Mouse (Mus musculus) olfactory bulb, adult 2 months (tissue): Measurements from ENCODE around the gene Baz1b. TPM values are rescaled to one million over a fixed set of nuclear protein-coding genes. Genes with fewer than 3 reads are reported as not detected.

Experiments
- H3K27ac ChIP-seq: fragments of 200-500 bp; 2 replicates; pipeline ENCODE4 v1.5.1; 2012; ENCODE audit warnings: low read depth, low read length; ENCODE audit not compliant: insufficient read depth
- H3K4me1 ChIP-seq: fragments of 200-500 bp; 2 replicates; pipeline ENCODE4 v1.6.1; 2012; ENCODE audit warnings: low read length; ENCODE audit not compliant: control insufficient read depth, insufficient read depth
- H3K4me3 ChIP-seq: fragments of 200-500 bp; 2 replicates; pipeline ENCODE4 v1.5.1; 2012; ENCODE audit warnings: mild to moderate bottlenecking, low read depth, low read length, moderate library complexity; ENCODE audit not compliant: insufficient read depth
- CTCF ChIP-seq: fragments of 200-500 bp; IDR thresholded peaks from 2 replicates; pipeline ENCODE4 v1.5.1; 2012; ENCODE audit warnings: low read depth, mild to moderate bottlenecking, low read length, moderate library complexity; ENCODE audit not compliant: insufficient read depth
- POLR2A ChIP-seq: fragments of 200-500 bp; IDR thresholded peaks from 2 replicates; pipeline ENCODE4 v1.6.1; 2012; ENCODE audit warnings: mild to moderate bottlenecking, low read depth, low read length, moderate library complexity; ENCODE audit not compliant: insufficient read depth
- WGBS: fragments of 180-500 bp; shearing (Covaris S2); methylation state at CpG from one replicate; pipeline ENCODE4 v1.1.7; 2018; 5-methylcytosine and 5-hydroxymethylcytosine counted together
- polyA plus RNA-seq: library from polyadenylated mRNA; stranded (reverse); fragments of >200 nt; gene quantifications from 2 replicates; pipeline ENCODE4 v1.2.4, GENCODE M21; 2012; ENCODE audit warnings: low replicate concordance; ENCODE audit not compliant: missing spikeins, insufficient read depth, insufficient read length

The Baz1b gene
- polyA plus RNA-seq, 1 experiment = 147 TPM

GRCm38 (mm10) chr5:135185596-135185995 is 1.5 kb upstream of the Baz1b start:
- peaks cover 8% of the 10 kb centered on the region for H3K4me1 ChIP-seq
- TF ChIP-seq POLR2A (no peak), CTCF (no peak)
- 37% methylated on average over 3 of the region's 3 CpGs for WGBS

GRCm38 (mm10) chr5:135186231-135186620 is 838 bp upstream of the Baz1b start:
- Histone ChIP-seq H3K4me3 (peak overlapping the region; percentile 88), H3K27ac (peak overlapping the region; percentile 93), H3K4me1 (peaks cover 8% of the 10 kb centered on the region)
- TF ChIP-seq POLR2A (no peak), CTCF (no peak)
- WGBS = 16% methylated on average over 10 of the region's 10 CpGs

More at GRCm38 (mm10) chr5:135185596-135185995, 1.5 kb upstream of the Baz1b start:
- Histone ChIP-seq H3K4me3 (no peak overlapping the region), H3K27ac (no peak overlapping the region)

DNA sequence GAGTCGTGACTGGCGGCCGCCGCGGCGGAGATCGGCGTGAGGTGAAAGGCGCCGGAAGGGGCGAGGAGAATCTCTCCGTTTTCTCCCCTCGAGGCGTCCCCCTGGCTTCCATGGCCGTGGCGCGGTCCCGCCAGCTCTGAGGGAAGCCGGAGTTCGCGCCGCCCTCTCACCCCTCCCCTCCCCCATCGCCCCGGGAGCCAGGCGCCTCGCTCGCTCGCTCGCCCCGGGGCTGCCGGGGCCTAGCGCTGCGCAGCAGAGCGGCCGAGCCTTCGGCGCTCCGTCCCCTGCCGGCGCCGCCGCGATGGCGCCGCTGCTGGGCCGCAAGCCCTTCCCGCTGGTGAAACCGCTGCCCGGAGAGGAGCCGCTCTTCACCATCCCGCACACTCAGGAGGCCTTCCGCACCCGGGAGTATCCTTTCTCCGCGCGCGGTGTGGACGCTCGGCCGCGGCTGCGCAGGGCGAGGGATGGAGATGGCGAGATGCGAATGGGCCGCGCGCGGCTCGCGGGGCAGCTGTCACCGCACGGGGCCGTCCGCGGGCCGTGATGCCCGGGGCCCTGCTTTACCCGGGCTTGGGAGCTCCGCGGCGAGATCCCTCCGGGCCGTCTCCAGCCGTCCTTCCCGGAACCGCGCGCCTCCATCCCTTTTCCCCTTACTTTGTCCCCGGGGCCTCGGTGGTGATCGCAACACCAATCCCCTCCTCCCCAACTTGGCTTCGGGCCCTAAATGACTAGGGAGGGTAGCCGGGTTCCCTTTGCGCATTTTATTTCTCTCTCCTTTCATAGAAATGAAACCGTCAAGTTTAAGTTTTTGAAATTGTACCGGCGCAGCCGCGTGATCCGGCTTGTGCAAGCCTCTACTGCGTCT is 517 bp downstream of the Baz1b start:
- H3K27ac ChIP-seq = peak overlapping the region; percentile 58
- TF ChIP-seq POLR2A (no peak), CTCF (no peak)
- WGBS = under 1% methylated on average over 101 of the region's 102 CpGs

GRCm38 (mm10) chr5:135188214-135188554 is 1.1 kb downstream of the Baz1b start:
- TF ChIP-seq CTCF = no peak
- 2% methylated on average over 8 of the region's 8 CpGs for WGBS
- Histone ChIP-seq H3K4me3 (peak overlapping the region; percentile 88), H3K27ac (no peak overlapping the region), H3K4me1 (peaks cover 8% of the 10 kb centered on the region)

More for the DNA sequence above, 517 bp downstream of the Baz1b start:
- H3K4me3 ChIP-seq = peak overlapping the region; percentile 88
- peaks cover 8% of the 10 kb centered on the region for H3K4me1 ChIP-seq

DNA sequence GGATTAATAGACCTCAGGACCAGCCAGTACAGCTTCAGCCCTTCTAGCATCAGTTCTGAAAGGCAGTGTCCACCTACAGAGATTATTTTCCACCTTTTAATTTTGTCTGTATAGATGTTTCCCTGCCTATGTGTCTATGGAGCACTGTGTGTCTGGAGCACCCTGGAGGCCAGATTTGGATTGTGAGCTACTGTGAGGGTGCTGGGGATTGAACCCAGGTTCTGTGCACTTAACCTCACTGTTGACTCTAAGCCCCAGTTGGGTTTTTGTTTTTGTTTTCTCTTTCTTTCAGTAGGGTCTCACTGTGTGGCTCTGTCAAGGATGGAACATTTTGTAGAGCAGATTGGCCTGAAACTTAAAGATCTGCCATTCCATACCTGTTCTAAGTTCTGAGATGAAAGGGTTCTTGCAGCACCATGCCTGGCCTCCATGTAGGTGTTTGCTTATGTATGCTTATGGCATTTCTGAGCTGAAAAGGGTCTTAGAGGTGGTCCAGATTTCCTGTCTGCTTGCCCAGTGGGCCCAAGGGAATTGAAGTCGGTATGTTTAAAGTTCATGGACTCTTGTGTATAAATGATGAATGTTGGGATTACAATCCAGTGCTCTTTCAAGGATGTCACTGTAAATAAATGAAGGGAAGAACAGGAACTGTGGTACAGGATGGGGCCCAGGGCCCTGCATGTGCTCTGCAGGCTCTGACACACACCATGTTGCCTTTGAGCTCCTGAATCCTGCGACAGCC is 2.4 kb downstream of the Baz1b start:
- Histone ChIP-seq H3K27ac (no peak overlapping the region), H3K4me3 (no peak overlapping the region), H3K4me1 (peaks cover 4% of the 10 kb centered on the region)
- 41% methylated on average over 2 of the region's 2 CpGs for WGBS
- TF ChIP-seq CTCF (no peak), POLR2A (no peak)

DNA sequence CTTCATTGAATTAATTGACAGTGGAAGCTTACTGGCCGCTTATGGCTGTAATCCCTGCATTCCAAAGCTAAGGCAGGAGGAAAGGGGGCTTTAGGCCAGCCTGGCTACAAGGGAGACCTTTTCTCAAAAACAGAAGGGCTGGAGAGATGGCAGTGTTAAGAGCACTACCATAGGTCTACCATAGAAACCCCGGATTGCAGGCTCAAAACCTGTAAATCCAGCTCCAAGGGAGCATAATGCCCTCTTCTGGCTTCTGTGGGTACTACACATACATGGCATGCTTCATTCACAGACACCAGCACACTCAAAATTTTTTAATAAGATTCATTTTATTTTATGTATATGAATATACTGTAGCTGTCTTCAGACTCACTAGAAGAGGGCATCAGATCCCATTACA is 4.6 kb downstream of the Baz1b start:
- TF ChIP-seq POLR2A = no peak
- no peak; the same call in 1 of the 2 replicates for TF ChIP-seq CTCF
- Histone ChIP-seq H3K27ac (no peak overlapping the region), H3K4me1 (peaks cover 2% of the 10 kb centered on the region; the same call in 1 of the 2 replicates), H3K4me3 (no peak overlapping the region)
- 26% methylated on average over 2 of the region's 2 CpGs for WGBS

DNA sequence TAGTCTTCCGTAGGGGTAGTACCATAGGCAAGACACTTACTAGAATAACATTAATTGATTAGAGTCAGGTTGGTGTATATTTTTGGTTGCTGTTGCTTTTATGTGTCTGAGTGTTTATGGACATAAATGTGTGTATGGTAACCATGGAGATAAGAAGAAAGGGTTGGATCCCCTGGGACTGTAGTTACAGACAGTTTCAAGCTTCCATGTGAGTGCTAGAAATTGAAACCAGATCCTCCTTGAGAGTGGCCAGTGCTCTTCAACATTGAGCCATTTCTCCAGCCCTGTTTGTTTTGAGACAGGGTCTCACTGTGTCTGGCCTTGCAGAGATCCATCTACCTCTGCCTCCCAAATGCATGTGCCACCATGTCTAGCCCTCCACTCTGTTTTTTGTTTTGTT is 5.4 kb downstream of the Baz1b start:
- WGBS = 93% methylated on average over 1 of the region's 1 CpGs
- TF ChIP-seq CTCF = no peak
- Histone ChIP-seq H3K4me1 (peaks cover 2% of the 10 kb centered on the region; the same call in 1 of the 2 replicates), H3K4me3 (no peak overlapping the region), H3K27ac (no peak overlapping the region)

GRCm38 (mm10) chr5:135196367-135196766 is 9.3 kb downstream of the Baz1b start:
- 73% methylated on average over 6 of the region's 6 CpGs for WGBS
- Histone ChIP-seq H3K4me3 (no peak overlapping the region), H3K4me1 (no peaks in the 10 kb centered on the region), H3K27ac (no peak overlapping the region)
- TF ChIP-seq CTCF = no peak
- TF ChIP-seq POLR2A = no peak

GRCm38 (mm10) chr5:135202763-135203162 is 15.7 kb downstream of the Baz1b start:
- H3K4me1 ChIP-seq = no peaks in the 10 kb centered on the region
- TF ChIP-seq CTCF (no peak), POLR2A (no peak)
- no peak overlapping the region for H3K4me3 ChIP-seq
- H3K27ac ChIP-seq = no peak overlapping the region
- 83% methylated on average over 3 of the region's 3 CpGs for WGBS
